Mouse (Mus musculus) C2C12 (cell line): ENCODE results near the gene 2310022A10Rik. TPM values are rescaled to one million over a fixed set of nuclear protein-coding genes. Genes with fewer than 3 reads are reported as not detected.
A peak's percentile ranks its signal among the peaks of the same experiment; 100 is the strongest.

ENCODE experiments used
- H3K27me3 ChIP-seq: one replicate; pipeline ENCODE4 v1.6.1; 2011; ENCODE audit not compliant: control insufficient read depth, insufficient read depth, insufficient read length
- H3K36me3 ChIP-seq: one replicate; pipeline ENCODE4 v1.6.1; 2011; ENCODE audit not compliant: control insufficient read depth, insufficient read depth
- H3K4me3 ChIP-seq: one replicate; pipeline ENCODE4 v1.5.1; 2011; ENCODE audit warnings: mild to moderate bottlenecking, control low read depth; ENCODE audit not compliant: poor library complexity, insufficient read depth, severe bottlenecking
- H3K79me2 ChIP-seq: one replicate; pipeline ENCODE4 v1.6.1; 2011; ENCODE audit not compliant: control insufficient read depth, insufficient read depth
- H3K79me3 ChIP-seq: one replicate; pipeline ENCODE4 v1.6.1; 2011; ENCODE audit warnings: low read depth, control low read depth
- H3ac ChIP-seq: one replicate; pipeline ENCODE3; 2011; ENCODE audit warnings: low read depth; ENCODE audit not compliant: control insufficient read depth, insufficient read length
- CEBPB ChIP-seq: IDR thresholded peaks from one replicate; pipeline ENCODE4 v1.6.1; 2011; ENCODE audit warnings: low read depth, mild to moderate bottlenecking, control low read depth, moderate library complexity
- CTCF ChIP-seq: IDR thresholded peaks from one replicate; pipeline ENCODE4 v1.5.1; 2011; ENCODE audit not compliant: control insufficient read depth, insufficient read depth, insufficient read length
- FOSL1 ChIP-seq: IDR thresholded peaks from one replicate; pipeline ENCODE4 v1.8.0; 2011; ENCODE audit warnings: mild to moderate bottlenecking, low read length; ENCODE audit not compliant: poor library complexity, insufficient read depth, severe bottlenecking
- MAX ChIP-seq: IDR thresholded peaks from one replicate; pipeline ENCODE4 v1.6.1; 2011; ENCODE audit warnings: mild to moderate bottlenecking, control low read depth
- MYOD1 ChIP-seq: IDR thresholded peaks from one replicate; pipeline ENCODE4 v1.6.1; 2011; ENCODE audit warnings: low read depth; ENCODE audit not compliant: control insufficient read depth, insufficient read length
- MYOG ChIP-seq: IDR thresholded peaks from one replicate; pipeline ENCODE4 v1.6.1; 2011; ENCODE audit not compliant: control insufficient read depth, insufficient read length; ENCODE audit errors: extremely low read depth
- USF1 ChIP-seq: IDR thresholded peaks from one replicate; pipeline ENCODE4 v1.6.1; 2011; ENCODE audit warnings: low read depth, mild to moderate bottlenecking, control low read depth, moderate library complexity
- polyA plus RNA-seq: library from polyadenylated mRNA; unstranded; fragments of >200 nt; fragmentation: generic; extraction: Trizol; gene quantifications from one replicate; pipeline ENCODE4 v1.2.1, GENCODE M21; 2012; ENCODE audit warnings: missing spikeins

Gene 2310022A10Rik
- polyA plus RNA-seq, 1 experiment, result 26.9 TPM

- Histone ChIP-seq H3K36me3 (peaks cover 10% of the 10 kb centered on the region), H3ac (no peak overlapping the region), H3K27me3 (no peaks in the 10 kb centered on the region), H3K4me3 (no peak overlapping the region), H3K79me2 (peaks cover 61% of the 10 kb centered on the region), H3K79me3 (peaks cover 30% of the 10 kb centered on the region)
- no peak for TF ChIP-seq FOSL1
- TF ChIP-seq USF1, result no peak
- TF ChIP-seq CTCF, result no peak
- no peak for TF ChIP-seq MYOG
- TF ChIP-seq MAX, result no peak
- no peak for TF ChIP-seq CEBPB
- TF ChIP-seq MYOD1, result no peak
These were observed 52.7 kb downstream of the 2310022A10Rik start for GRCm38 (mm10) chr7:27605499-27606285.

- H3K27me3 ChIP-seq, result no peaks in the 10 kb centered on the region
- TF ChIP-seq CTCF (no peak), CEBPB (no peak), FOSL1 (no peak), USF1 (no peak), MYOD1 (no peak), MYOG (no peak)
- peaks cover 26% of the 10 kb centered on the region for H3K79me3 ChIP-seq
- no peak overlapping the region for H3K4me3 ChIP-seq
- peaks cover 61% of the 10 kb centered on the region for H3K79me2 ChIP-seq
- H3ac ChIP-seq, result no peak overlapping the region
- H3K36me3 ChIP-seq, result peaks cover 10% of the 10 kb centered on the region
These were observed 53.6 kb downstream of the 2310022A10Rik start for GRCm38 (mm10) chr7:27606481-27607254.

- peaks cover 18% of the 10 kb centered on the region for H3K79me3 ChIP-seq
- H3K4me3 ChIP-seq, result no peak overlapping the region
- TF ChIP-seq MYOG, result no peak
- H3ac ChIP-seq, result no peak overlapping the region
- H3K36me3 ChIP-seq, result peaks cover 10% of the 10 kb centered on the region
- no peaks in the 10 kb centered on the region for H3K27me3 ChIP-seq
- H3K79me2 ChIP-seq, result peaks cover 56% of the 10 kb centered on the region
These were observed 54.5 kb downstream of the 2310022A10Rik start for GRCm38 (mm10) chr7:27607580-27607979.

- H3ac ChIP-seq, result no peak overlapping the region
- TF ChIP-seq MAX (no peak), USF1 (no peak), MYOD1 (no peak), CEBPB (peak; percentile 32)
- H3K36me3 ChIP-seq, result peaks cover 10% of the 10 kb centered on the region
These were observed 55.1 kb downstream of the 2310022A10Rik start for GRCm38 (mm10) chr7:27608130-27608529.

GRCm38 (mm10) chr7:27609285-27609684 is 56.3 kb downstream of the 2310022A10Rik start:
- H3K36me3 ChIP-seq, result peaks cover 10% of the 10 kb centered on the region
- H3K79me3 ChIP-seq, result peaks cover 11% of the 10 kb centered on the region
- no peak overlapping the region for H3ac ChIP-seq
- no peaks in the 10 kb centered on the region for H3K27me3 ChIP-seq
- H3K4me3 ChIP-seq, result no peak overlapping the region
- H3K79me2 ChIP-seq, result peaks cover 43% of the 10 kb centered on the region
- TF ChIP-seq MAX (no peak), USF1 (no peak), MYOD1 (no peak), FOSL1 (no peak), CEBPB (no peak), MYOG (no peak), CTCF (no peak)

More at GRCm38 (mm10) chr7:27608130-27608529, 55.1 kb downstream of the 2310022A10Rik start:
- Histone ChIP-seq H3K79me3 (peaks cover 14% of the 10 kb centered on the region), H3K4me3 (no peak overlapping the region), H3K79me2 (peaks cover 54% of the 10 kb centered on the region), H3K27me3 (no peaks in the 10 kb centered on the region)

- Histone ChIP-seq H3K4me3 (no peak overlapping the region), H3K27me3 (no peaks in the 10 kb centered on the region), H3K79me2 (peaks cover 39% of the 10 kb centered on the region), H3ac (no peak overlapping the region), H3K36me3 (peaks cover 10% of the 10 kb centered on the region), H3K79me3 (peaks cover 10% of the 10 kb centered on the region)
- no peak for TF ChIP-seq FOSL1
- no peak for TF ChIP-seq MAX
- TF ChIP-seq MYOD1, result no peak
- TF ChIP-seq CEBPB, result no peak
- no peak for TF ChIP-seq CTCF
- no peak for TF ChIP-seq MYOG
- TF ChIP-seq USF1, result no peak
These were observed 56.7 kb downstream of the 2310022A10Rik start for GRCm38 (mm10) chr7:27609688-27610087.
